Mouse (Mus musculus) midbrain, embryonic 10.5 days (tissue): ENCODE measurements around the gene Etfrf1. TPM values are rescaled to one million over a fixed set of nuclear protein-coding genes. Genes with fewer than 3 reads are reported as not detected.

Source experiments
- DNase-seq: peaks from one replicate; pipeline ENCODE4 v3.0.0-alpha.2; 2017; ENCODE audit warnings: low spot score
- H3K27ac ChIP-seq: fragments of 300-500 bp; sonication (generic); replicated peaks from 2 replicates; pipeline ENCODE4 v1.5.1; 2016; ENCODE audit warnings: mild to moderate bottlenecking
- H3K27me3 ChIP-seq: fragments of 300-500 bp; sonication (generic); 2 replicates; pipeline ENCODE4 v1.6.1; 2016; ENCODE audit warnings: low read depth, mild to moderate bottlenecking; ENCODE audit not compliant: poor library complexity, severe bottlenecking
- H3K36me3 ChIP-seq: fragments of 300-500 bp; sonication (generic); 2 replicates; pipeline ENCODE4 v1.6.1; 2016; ENCODE audit warnings: mild to moderate bottlenecking, moderate library complexity
- H3K4me1 ChIP-seq: fragments of 300-500 bp; sonication (generic); 2 replicates; pipeline ENCODE4 v1.6.1; 2016
- H3K4me3 ChIP-seq: fragments of 300-500 bp; sonication (generic); 2 replicates; pipeline ENCODE4 v1.5.1; 2016; ENCODE audit warnings: mild to moderate bottlenecking, moderate library complexity
- H3K9me3 ChIP-seq: fragments of 300-500 bp; sonication (generic); replicated peaks from 2 replicates; pipeline ENCODE4 v1.6.1; 2016; ENCODE audit warnings: mild to moderate bottlenecking
- WGBS: fragments of 180-500 bp; shearing (Covaris S2); methylation state at CpG from one replicate; pipeline ENCODE4 v1.1.7; 2016; 5-methylcytosine and 5-hydroxymethylcytosine counted together
- polyA plus RNA-seq: library from polyadenylated mRNA; unstranded; fragments of >200 nt; fragmentation: Nextera tagmentation; extraction: Ambion mirVana; gene quantifications from 2 replicates; pipeline ENCODE4 v1.2.1, GENCODE M21; 2016

Etfrf1 gene
- polyA plus RNA-seq: 36.6 and 41.4 TPM in 2 replicates

DNA sequence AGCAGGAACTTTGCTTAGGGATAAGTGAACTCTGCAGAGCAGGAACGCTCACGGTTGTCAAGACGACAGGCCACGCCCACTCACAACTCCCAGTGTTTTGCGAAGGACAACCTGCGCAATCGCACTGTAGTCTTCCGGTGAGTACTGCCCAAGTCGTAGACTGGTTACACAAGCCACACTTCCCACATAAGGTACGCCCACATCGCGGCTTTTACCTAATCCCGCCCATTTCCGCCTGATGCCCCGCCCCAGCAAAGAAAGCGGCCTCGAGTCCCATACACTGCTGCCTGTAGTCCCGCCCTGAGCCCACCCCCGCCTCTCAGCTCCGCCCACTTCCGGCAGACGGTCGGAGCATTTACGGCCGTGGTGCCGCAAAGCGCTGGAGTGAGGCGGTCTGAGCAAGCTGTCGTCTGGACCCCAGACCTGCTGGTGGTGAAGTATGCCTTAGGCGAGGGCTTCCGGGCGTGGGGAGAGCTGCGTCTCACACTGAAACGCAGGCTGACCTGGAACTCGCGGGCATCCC is at the start of gene Etfrf1, which contains the start of gene Casc1:
Gene Etfrf1 (plus strand): TSS at position 319 of the 523 bp plus-strand sequence.
Gene Casc1 (minus strand): TSS at position 190 of the 523 bp plus-strand sequence.
- Histone ChIP-seq H3K4me1 (peaks cover 18% of the 10 kb centered on the region), H3K9me3 (no peaks in the 10 kb centered on the region), H3K27ac (peak within 1 kb of the TSS; percentile 95), H3K4me3 (peak within 1 kb of the TSS; percentile 83), H3K36me3 (0 out of 2 replicates have a peak, but pooled peaks cover 2% of the 10 kb centered on the region), H3K27me3 (no peaks in the 10 kb centered on the region)
- DNase-seq: peak; percentile 99
- WGBS: under 1% methylated on average over 36 of the region's 36 CpGs

DNA sequence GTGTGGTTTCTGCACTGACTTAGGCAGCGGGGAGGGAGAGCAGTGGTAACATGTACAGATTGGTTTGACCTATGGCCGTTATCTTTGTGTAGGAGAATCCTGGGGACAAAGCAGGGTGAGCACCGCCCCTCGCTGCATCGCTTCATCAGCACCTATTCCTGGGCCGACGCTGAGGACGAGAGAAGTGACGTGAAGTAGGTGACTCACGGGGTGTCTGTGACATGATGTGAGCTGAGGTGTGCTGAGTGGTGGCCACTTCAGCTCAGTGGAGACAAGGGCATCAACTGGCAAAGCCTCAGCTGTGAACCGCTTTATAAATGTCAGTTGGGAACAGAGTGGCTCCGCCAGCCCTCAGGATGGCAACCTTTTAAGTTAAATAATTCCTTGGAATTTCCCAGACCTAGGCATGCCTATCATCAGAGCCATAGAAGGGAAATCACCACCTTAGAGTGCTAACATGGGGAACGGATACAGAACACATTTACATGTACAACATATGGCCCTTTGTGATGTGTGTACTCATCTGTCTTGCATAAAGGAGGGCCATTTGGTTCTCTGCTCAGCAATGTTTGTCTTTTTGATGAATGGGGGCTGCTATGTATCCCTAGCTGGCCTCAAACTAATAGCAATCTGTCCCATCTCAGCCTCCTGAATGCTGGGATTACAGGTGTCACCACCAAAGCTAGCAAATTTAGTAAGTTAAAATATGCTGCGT is 38.9 kb upstream of the Etfrf1 start:
- Histone ChIP-seq H3K27ac (0 out of 2 replicates have a peak overlapping the region, but pooled peaks have one; percentile 15), H3K27me3 (peaks cover 47% of the 10 kb centered on the region), H3K4me3 (no peak overlapping the region), H3K9me3 (no peaks in the 10 kb centered on the region), H3K36me3 (no peaks in the 10 kb centered on the region), H3K4me1 (peaks cover 50% of the 10 kb centered on the region)
- no peak for DNase-seq
- WGBS: 80% methylated on average over 14 of the region's 14 CpGs

DNA sequence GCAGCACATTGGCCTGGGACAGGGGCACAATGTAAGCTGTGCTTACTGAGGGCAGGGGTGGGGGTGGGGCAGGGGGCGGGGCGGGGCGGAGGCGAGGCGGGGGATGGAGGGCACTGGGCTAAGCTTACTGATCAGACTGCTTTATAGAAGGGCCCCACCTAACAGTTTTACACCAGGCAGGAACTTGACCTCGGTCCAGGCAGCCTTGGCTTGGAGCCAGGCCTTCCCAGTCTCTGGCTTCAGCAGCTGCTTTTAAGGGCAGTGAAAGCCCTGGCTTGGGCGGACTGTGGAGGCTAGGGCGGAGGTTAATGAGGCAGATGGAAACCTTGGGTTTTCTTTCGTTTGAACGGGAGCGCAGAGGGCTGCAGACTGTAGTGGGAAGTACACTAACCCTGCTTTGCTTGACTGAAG is 37.1 kb upstream of the Etfrf1 start:
- WGBS: 2% methylated on average over 9 of the region's 11 CpGs
- Histone ChIP-seq H3K36me3 (no peaks in the 10 kb centered on the region), H3K4me3 (peak overlapping the region; percentile 33), H3K27ac (peak overlapping the region; percentile 68), H3K4me1 (peaks cover 59% of the 10 kb centered on the region), H3K27me3 (peaks cover 57% of the 10 kb centered on the region), H3K9me3 (no peaks in the 10 kb centered on the region)
- DNase-seq: peak; percentile 63

DNA sequence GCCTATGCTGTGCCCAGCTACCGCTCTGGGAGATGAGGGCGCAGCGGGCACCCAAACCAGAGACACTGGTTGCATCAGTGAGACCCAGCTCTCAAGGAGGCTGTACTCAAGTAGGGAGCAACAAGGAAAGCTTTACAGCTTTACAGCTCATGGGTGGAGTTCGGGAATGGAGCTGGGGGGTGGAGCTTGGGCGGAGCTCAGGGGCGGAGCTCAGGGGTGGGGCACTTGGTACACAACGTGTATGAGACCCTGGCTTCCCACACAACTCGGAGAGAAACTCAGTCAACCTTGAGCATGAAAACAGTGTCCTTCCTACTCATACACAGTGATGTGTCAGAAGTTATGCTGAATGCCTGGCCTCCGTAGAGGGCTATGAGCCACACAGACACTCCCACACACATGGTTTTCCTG is 35.4 kb upstream of the Etfrf1 start:
- Histone ChIP-seq H3K36me3 (no peaks in the 10 kb centered on the region), H3K27ac (no peak overlapping the region; the same call in 1 of the 2 replicates), H3K9me3 (no peaks in the 10 kb centered on the region), H3K4me1 (peaks cover 66% of the 10 kb centered on the region), H3K27me3 (peaks cover 57% of the 10 kb centered on the region), H3K4me3 (no peak overlapping the region)
- no peak for DNase-seq
- 37% methylated on average over 9 of the region's 9 CpGs for WGBS

DNA sequence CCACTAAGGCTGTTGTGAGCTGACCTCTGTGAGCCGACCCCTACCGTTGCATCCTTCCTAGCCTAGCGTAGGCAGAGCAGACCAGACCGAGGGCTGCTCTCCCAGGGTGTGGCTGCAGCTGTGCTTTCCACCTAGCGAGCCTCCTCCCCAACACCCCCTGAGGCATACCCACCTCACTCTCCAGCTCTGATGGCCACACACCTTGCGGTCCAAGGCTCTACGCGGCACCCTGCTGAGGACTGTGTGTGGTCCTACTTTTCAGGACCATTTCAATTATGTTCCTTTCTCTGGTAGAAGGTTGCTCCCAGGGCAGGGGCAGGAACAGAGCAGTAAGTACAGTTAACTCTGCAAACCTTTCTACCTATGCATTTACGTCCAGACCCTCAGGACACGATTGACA is 34.5 kb upstream of the Etfrf1 start:
- H3K27ac ChIP-seq: no peak overlapping the region
- no peak overlapping the region for H3K4me3 ChIP-seq
- 43% methylated on average over 10 of the region's 10 CpGs for WGBS
- H3K4me1 ChIP-seq: peaks cover 66% of the 10 kb centered on the region
- no peak for DNase-seq
- peaks cover 55% of the 10 kb centered on the region for H3K27me3 ChIP-seq
- H3K9me3 ChIP-seq: no peaks in the 10 kb centered on the region
- H3K36me3 ChIP-seq: no peaks in the 10 kb centered on the region

DNA sequence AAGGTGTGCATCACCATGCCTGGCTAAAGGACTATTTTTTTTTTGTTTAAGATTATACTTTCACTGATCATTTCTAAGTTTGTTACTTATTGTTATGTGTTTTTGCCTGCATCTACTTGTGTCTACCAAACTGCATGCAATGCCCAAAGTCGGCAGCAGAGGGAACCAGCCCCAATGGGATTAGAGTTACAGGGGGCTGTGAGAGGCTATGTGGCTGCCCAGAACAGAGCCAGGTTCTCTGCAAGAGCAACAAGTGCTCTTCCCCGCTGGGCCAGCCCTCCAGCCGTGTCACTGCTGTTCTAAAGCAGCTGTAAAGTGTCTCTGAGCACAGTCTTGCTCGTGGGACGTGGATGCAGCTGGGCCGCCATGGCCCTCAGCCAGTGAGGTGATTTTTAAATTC is 31.3 kb upstream of the Etfrf1 start:
- Histone ChIP-seq H3K4me1 (peaks cover 37% of the 10 kb centered on the region), H3K27me3 (peaks cover 33% of the 10 kb centered on the region), H3K36me3 (no peaks in the 10 kb centered on the region), H3K27ac (peak overlapping the region; percentile 52; the same call in 1 of the 2 replicates), H3K4me3 (no peak overlapping the region), H3K9me3 (no peaks in the 10 kb centered on the region)
- peak; percentile 70 for DNase-seq
- 18% methylated on average over 6 of the region's 6 CpGs for WGBS

DNA sequence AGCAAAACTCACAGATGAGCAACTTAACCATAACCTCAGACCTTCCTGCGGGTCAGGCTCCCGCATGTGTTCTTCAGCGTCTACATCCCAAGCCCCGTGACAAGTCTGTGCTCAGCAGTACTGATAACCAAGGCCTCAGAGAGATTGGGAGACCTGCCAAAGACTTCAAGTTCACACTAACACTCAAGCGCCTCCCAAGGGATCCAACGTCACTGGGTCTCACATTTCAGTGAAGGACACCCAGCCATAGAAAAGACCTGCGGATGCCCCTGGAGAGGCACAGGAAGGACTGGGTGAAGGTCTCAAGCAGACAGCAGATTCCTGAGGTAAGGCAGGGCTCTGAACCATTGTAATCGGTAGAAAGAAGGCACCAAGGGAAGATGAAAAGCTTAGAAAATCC is 28.9 kb upstream of the Etfrf1 start:
- no peak overlapping the region for H3K4me3 ChIP-seq
- no peak overlapping the region for H3K27ac ChIP-seq
- peaks cover 10% of the 10 kb centered on the region for H3K27me3 ChIP-seq
- no peaks in the 10 kb centered on the region for H3K36me3 ChIP-seq
- 85% methylated on average over 8 of the region's 8 CpGs for WGBS
- H3K4me1 ChIP-seq: peaks cover 16% of the 10 kb centered on the region
- DNase-seq: no peak
- no peaks in the 10 kb centered on the region for H3K9me3 ChIP-seq

DNA sequence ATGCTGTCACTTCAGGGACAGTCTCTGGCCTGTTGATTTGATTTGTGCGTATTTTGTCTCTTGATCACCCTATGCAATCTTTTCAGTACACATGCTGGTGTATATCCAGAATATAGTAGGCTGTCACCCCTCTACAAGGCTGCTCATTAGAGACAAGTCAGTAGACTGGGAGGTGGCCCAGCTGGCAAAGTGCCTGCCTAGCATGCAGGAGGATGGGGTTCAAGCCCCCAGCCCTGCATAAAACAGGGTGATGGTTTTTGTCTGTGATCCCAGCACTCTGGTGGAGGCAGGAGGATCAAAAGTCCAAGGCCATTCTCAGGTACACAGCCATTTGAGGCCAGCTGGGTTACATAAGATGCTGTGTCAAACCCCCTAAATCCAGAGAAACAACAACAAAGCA is 24.8 kb upstream of the Etfrf1 start:
- Histone ChIP-seq H3K36me3 (no peaks in the 10 kb centered on the region), H3K27me3 (0 out of 2 replicates have a peak, but pooled peaks cover 5% of the 10 kb centered on the region), H3K9me3 (no peaks in the 10 kb centered on the region), H3K4me3 (no peak overlapping the region), H3K27ac (no peak overlapping the region), H3K4me1 (no peaks in the 10 kb centered on the region)
- no peak for DNase-seq
- WGBS: 85% methylated on average over 1 of the region's 1 CpGs

DNA sequence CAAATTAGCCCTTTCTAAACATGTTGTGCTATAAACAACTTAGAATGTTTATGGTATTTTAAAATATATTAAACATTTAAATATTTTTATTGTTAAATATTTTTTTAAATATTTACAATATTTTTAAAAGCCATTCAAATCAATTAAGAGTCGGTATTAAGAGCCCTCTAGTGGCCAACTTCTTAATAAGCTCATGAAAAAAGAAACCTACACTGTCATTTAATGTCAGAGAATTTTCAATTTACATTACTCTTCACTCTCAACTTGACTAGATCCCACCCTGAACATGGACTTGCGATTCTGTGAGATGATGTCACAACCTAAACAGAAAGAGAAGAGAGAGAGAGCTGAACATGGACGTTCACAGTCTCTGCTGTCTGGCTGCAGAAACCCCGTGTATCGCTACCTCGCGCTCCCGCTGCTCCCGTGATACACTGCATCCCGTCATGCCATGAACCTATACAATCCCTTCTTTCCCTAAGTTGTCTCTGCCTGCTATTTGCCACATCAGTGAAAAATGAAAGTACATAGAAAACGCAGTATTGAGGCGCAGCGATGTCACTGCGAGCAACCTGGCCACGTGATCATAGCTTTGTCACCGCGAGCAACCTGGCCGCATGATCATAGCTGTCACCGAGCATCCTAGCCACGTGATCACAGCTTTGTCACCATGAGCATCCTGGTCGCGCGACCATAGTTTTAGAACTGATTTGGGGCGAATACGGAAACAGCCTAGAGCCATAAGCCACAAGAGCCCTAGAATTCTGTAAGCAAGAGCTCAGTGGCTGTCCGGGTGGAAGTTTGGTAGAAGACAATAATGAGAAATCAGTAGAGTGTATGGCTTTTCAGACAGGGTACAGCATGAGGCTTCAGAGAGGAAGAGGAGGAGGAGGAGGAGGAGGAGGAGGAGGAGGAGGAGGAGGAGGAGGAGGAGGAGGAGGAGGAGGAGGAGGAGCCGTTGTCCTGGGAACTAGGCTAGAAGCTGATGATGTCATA is 23.5 kb upstream of the Etfrf1 start:
- H3K36me3 ChIP-seq: no peaks in the 10 kb centered on the region
- H3K4me1 ChIP-seq: no peaks in the 10 kb centered on the region
- H3K9me3 ChIP-seq: no peaks in the 10 kb centered on the region
- WGBS: 73% methylated on average over 27 of the region's 27 CpGs
- H3K27me3 ChIP-seq: 0 out of 2 replicates have a peak, but pooled peaks cover 5% of the 10 kb centered on the region
- peak; percentile 27 for DNase-seq
- H3K4me3 ChIP-seq: peak overlapping the region; percentile 35
- H3K27ac ChIP-seq: no peak overlapping the region

DNA sequence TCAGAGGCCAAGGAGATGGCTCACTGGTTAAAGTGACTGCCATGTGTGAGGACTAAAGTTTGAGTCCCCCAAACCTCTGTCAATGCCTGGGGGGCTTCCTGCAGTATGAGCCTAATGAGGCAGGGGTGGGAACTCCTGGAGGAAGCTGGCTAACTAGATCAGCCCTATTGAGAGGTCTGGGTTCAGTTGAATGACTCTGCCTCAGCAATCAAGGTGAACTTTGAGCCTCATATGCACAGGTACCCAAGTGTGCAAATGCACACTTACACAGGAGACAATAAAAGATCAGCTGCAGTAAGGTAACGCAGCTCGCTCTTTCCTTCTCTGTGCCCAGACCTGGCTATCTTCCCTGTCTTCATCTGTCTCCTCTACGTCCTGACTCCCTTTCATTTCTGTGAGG is 17.9 kb upstream of the Etfrf1 start:
- no peaks in the 10 kb centered on the region for H3K4me1 ChIP-seq
- no peak overlapping the region for H3K27ac ChIP-seq
- 89% methylated on average over 3 of the region's 3 CpGs for WGBS
- no peak for DNase-seq
- H3K27me3 ChIP-seq: 0 out of 2 replicates have a peak, but pooled peaks cover 4% of the 10 kb centered on the region
- H3K4me3 ChIP-seq: no peak overlapping the region
- no peaks in the 10 kb centered on the region for H3K36me3 ChIP-seq
- no peaks in the 10 kb centered on the region for H3K9me3 ChIP-seq

DNA sequence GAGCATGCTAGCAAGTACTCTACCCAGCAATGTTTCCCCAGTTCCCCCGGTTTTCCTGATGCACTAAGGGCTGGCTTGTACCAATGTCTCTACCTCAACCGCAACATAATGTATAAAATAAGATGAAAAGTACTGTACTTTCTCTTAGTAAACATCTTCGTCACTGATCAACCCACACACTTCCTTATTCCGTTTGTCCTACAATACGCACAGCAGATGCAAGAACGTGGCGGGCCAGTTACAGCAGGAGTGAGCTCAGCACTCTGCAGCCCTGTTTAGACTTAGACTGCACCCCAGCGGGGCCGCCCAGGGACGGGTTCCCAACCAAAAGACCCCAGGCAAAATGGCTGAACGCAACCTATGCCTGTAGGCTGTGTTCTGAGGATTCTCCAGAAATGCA is 17.5 kb upstream of the Etfrf1 start:
- Histone ChIP-seq H3K4me1 (no peaks in the 10 kb centered on the region), H3K36me3 (no peaks in the 10 kb centered on the region), H3K9me3 (no peaks in the 10 kb centered on the region), H3K27me3 (0 out of 2 replicates have a peak, but pooled peaks cover under 1% of the 10 kb centered on the region), H3K4me3 (no peak overlapping the region), H3K27ac (no peak overlapping the region)
- DNase-seq: no peak
- WGBS: 87% methylated on average over 11 of the region's 11 CpGs

DNA sequence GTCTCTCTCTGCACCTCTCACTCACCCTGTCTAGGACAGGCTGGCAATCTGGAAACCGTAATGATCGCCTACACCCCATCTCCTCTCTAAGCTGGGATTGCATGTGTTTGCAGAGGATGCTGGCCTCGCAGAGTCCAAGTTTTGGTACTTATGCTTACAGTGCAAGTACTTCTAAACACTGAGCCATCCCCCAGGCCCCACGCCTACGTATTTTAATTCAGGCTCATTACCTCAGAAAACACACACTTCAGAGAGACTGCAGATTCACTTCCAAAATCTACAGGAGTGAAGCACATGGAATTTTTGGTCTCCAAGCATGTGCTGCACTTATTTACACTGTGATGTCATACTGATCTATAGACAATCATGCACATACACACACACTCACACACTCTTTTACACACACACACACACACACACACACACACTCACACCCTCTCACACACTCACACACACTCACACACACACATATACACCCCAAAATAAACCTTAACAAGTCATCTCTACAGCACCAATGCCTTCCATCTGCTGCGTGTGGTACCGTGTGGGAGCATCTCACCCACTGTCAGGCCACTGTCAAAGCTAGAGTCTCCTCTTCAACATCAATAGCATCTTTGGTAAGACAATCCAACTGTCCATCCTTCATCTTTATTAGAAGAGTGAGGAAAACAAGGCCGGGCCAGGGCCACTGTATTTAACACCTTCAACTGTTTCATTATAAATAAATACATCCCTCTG is 12.8 kb upstream of the Etfrf1 start:
- Histone ChIP-seq H3K4me1 (no peaks in the 10 kb centered on the region), H3K4me3 (no peak overlapping the region), H3K27me3 (no peaks in the 10 kb centered on the region), H3K9me3 (no peaks in the 10 kb centered on the region), H3K27ac (no peak overlapping the region), H3K36me3 (no peaks in the 10 kb centered on the region)
- DNase-seq: no peak
- WGBS: 90% methylated on average over 8 of the region's 8 CpGs
